Mouse (Mus musculus): ENCODE measurements around the gene Slc9b2. TPM values are rescaled to one million over a fixed set of nuclear protein-coding genes. Genes with fewer than 3 reads are reported as not detected.

Gene Slc9b2
- polyA plus RNA-seq, 2 experiments, result 3.5 to 3.8 TPM

DNA sequence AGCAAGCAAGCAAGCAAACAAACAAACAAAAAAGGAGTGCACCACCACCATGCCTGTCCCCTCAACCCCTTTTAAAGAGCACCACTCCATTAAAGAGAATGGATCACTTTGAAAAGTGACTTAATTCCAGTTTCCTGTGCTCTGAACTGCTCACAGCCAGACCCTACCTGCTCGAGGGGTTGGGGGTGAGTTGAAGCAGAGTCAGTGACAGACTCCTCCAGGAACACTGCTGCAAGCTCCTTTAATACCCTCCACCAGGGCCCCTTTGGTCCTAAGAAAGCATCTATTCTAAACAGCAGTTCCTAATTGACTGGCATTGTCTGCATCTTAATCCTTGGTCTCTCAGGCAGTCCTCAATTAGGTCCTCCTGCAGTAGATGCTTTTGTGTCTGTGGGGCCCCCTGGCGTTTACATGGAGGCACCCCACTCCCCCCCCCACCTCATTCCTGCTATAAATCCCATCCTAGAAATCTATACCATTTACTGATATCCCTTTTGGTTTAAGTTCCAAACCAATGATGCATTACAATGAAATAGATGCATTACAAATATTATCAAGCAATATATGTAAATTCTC, 5.5 kb downstream of the Slc9b2 start:
- H3K4me3 ChIP-seq (replicated peaks; ENCODE audit: low read length), result no peak overlapping the region

DNA sequence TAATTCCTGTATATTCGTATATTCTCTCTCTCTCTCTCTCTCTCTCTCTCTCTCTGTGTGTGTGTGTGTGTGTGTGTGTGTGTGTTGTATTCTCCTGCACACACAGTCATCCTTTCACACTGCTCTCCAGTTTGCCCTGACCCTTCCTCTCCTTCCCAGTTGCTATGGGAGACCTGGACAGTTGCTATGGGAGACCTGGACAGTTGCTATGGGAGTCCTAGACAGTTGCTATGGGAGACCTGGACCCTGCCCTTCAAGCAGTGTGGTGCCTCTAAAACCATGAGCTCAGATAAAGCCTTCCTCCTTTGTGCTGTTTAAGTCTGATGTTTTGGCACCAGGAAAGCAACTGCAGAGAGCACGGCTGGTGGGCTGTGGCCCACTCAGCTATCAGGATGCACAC, 6.2 kb downstream of the Slc9b2 start:
- whole genome bisulfite sequencing, result 85% methylated on average over 2 of the region's 2 CpGs
- H3K9ac ChIP-seq (ENCODE audit: low read depth, low read length, severe bottlenecking), result no peak overlapping the region
- no peaks in the 10 kb centered on the region for H3K4me1 ChIP-seq (ENCODE audit: control insufficient read depth, insufficient read depth, low read length)
- no peak overlapping the region for H3K4me3 ChIP-seq (replicated peaks; ENCODE audit: low read length)
- H3K9me3 ChIP-seq (ENCODE audit: control insufficient read depth, low read length), result peaks cover 5% of the 10 kb centered on the region; the same call in 1 of the 2 replicates
- ATAC-seq (ENCODE audit: low FRiP score, low read depth), result no peak
- no peak for TF ChIP-seq POLR2A (IDR thresholded peaks at IDR 0.05; ENCODE audit: borderline replicate concordance, extremely low read depth, insufficient read depth, insufficient read length)
- H3K27me3 ChIP-seq (ENCODE audit: control insufficient read depth, insufficient read depth, low read length), result no peaks in the 10 kb centered on the region
- H3K36me3 ChIP-seq (ENCODE audit: control insufficient read depth, insufficient read depth, low read length), result no peaks in the 10 kb centered on the region
- no peak overlapping the region for H3K4me2 ChIP-seq (replicated peaks; ENCODE audit: low read depth, low read length, severe bottlenecking)
- no peak overlapping the region for H3K27ac ChIP-seq (replicated peaks; ENCODE audit: low read depth, low read length)
- DNase-seq (ENCODE audit: low spot score), result no peak

More for the DNA sequence above, 5.5 kb downstream of the Slc9b2 start:
- H3K9me3 ChIP-seq (ENCODE audit: control insufficient read depth, low read length), result peaks cover 5% of the 10 kb centered on the region; the same call in 1 of the 2 replicates
- 45% methylated on average over 2 of the region's 2 CpGs for WGBS
- DNase-seq (ENCODE audit: low spot score) (no peak), ATAC-seq (ENCODE audit: low FRiP score, low read depth) (no peak)
- TF ChIP-seq POLR2A (IDR thresholded peaks at IDR 0.05; ENCODE audit: borderline replicate concordance, extremely low read depth, insufficient read depth, insufficient read length), result no peak
- no peak overlapping the region for H3K4me2 ChIP-seq (replicated peaks; ENCODE audit: low read depth, low read length, severe bottlenecking)
- no peak overlapping the region for H3K27ac ChIP-seq (replicated peaks; ENCODE audit: low read depth, low read length)
- H3K4me1 ChIP-seq (ENCODE audit: control insufficient read depth, insufficient read depth, low read length), result no peaks in the 10 kb centered on the region
- H3K36me3 ChIP-seq (ENCODE audit: control insufficient read depth, insufficient read depth, low read length), result no peaks in the 10 kb centered on the region
- no peak overlapping the region for H3K9ac ChIP-seq (ENCODE audit: low read depth, low read length, severe bottlenecking)
- no peaks in the 10 kb centered on the region for H3K27me3 ChIP-seq (ENCODE audit: control insufficient read depth, insufficient read depth, low read length)

DNA sequence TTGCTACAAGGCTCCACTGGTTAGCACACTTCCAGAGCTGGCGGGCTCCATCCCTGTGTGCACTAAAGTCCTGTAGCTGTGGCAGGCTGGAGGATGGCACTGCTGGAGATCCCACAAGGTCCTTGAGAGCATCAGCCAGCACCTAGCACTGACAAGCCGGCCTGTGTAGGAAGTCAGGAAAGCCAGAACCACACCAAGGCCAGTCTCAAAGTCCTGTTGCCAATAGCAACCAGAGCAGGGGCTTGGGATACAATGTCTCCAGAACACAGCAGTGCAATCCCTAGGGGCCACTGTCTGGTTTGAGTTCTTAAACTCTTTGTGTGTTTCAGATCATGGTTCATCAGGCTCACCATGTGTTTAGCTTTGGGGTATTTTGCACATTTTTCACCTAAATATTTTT, 7.3 kb downstream of the Slc9b2 start:
- H3K4me1 ChIP-seq (ENCODE audit: control insufficient read depth, insufficient read depth, low read length), result no peaks in the 10 kb centered on the region
- H3K4me2 ChIP-seq (replicated peaks; ENCODE audit: low read depth, low read length, severe bottlenecking), result no peak overlapping the region
- DNase-seq (ENCODE audit: low spot score) (no peak), ATAC-seq (ENCODE audit: low FRiP score, low read depth) (no peak; the same call in 1 of the 2 replicates)
- 57% methylated on average over 2 of the region's 2 CpGs for WGBS
- no peak overlapping the region for H3K27ac ChIP-seq (replicated peaks; ENCODE audit: low read depth, low read length)
- H3K36me3 ChIP-seq (ENCODE audit: control insufficient read depth, insufficient read depth, low read length), result no peaks in the 10 kb centered on the region
- H3K27me3 ChIP-seq (ENCODE audit: control insufficient read depth, insufficient read depth, low read length), result no peaks in the 10 kb centered on the region
- peaks cover 5% of the 10 kb centered on the region; the same call in 1 of the 2 replicates for H3K9me3 ChIP-seq (ENCODE audit: control insufficient read depth, low read length)
- H3K4me3 ChIP-seq (replicated peaks; ENCODE audit: low read length), result no peak overlapping the region
- no peak for TF ChIP-seq POLR2A (IDR thresholded peaks at IDR 0.05; ENCODE audit: borderline replicate concordance, extremely low read depth, insufficient read depth, insufficient read length)
- no peak overlapping the region for H3K9ac ChIP-seq (ENCODE audit: low read depth, low read length, severe bottlenecking)

DNA sequence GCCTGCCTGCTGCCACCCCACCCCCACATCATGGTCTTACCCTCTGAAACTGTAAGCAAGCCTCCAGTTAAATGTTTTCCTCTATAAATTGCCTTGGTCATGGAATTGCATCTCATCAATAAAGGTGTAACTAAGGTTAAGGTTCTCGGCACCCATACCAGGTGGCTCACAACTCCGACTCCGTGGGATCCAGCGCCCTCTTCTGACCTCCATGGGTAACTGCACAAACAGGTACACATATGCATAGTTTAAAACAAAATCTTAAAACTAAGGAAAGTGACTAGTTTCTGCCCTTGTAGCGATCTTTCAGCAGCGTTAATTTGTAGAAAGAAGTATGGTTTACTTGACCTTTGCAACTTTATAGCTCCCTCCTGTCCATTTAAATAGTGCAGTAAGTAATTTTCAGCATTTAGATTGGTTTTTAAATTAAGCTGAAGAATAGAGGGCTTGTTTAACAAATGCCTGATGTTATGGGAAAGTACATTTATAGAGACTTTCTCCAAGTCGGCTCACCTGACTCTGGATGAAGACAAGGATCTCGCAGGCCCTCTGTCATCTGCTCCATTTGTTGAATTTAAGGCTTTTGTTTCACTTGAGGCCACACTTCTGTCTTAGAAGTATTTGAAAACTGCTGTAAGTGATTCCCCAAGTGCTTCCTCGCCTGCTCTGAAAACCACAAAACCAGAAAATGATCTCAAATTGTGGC, 8.4 kb downstream of the Slc9b2 start:
- Histone ChIP-seq H3K4me3 (replicated peaks; ENCODE audit: low read length) (no peak overlapping the region), H3K9me3 (ENCODE audit: control insufficient read depth, low read length) (peaks cover 5% of the 10 kb centered on the region; the same call in 1 of the 2 replicates), H3K36me3 (ENCODE audit: control insufficient read depth, insufficient read depth, low read length) (no peaks in the 10 kb centered on the region), H3K9ac (ENCODE audit: low read depth, low read length, severe bottlenecking) (no peak overlapping the region), H3K4me1 (ENCODE audit: control insufficient read depth, insufficient read depth, low read length) (no peaks in the 10 kb centered on the region), H3K27ac (replicated peaks; ENCODE audit: low read depth, low read length) (no peak overlapping the region), H3K4me2 (replicated peaks; ENCODE audit: low read depth, low read length, severe bottlenecking) (no peak overlapping the region), H3K27me3 (ENCODE audit: control insufficient read depth, insufficient read depth, low read length) (no peaks in the 10 kb centered on the region)
- no peak for TF ChIP-seq POLR2A (IDR thresholded peaks at IDR 0.05; ENCODE audit: borderline replicate concordance, extremely low read depth, insufficient read depth, insufficient read length)
- no peak for DNase-seq (ENCODE audit: low spot score)
- WGBS, result 71% methylated on average over 9 of the region's 9 CpGs
- ATAC-seq (ENCODE audit: low FRiP score, low read depth), result no peak

DNA sequence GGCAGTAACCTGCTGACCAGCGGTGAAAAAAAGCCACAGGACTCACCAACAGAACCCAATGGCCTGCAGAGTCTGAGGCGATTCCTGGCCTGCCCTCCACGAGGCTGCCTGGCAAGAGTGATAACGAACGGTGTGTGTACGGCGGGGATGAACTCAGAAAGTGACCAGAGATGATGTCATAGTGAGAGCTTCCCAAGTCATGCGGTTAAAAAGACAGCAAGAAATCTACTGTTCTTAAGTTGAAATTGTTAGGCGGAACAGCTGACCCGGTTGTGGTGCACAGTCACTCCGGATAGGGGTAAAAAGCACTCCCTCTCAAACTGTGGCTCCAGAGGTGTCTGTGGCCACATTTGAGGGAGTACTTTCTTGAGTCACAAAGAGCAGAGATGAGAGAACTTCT, 10.8 kb downstream of the Slc9b2 start:
- no peak overlapping the region for H3K4me2 ChIP-seq (replicated peaks; ENCODE audit: low read depth, low read length, severe bottlenecking)
- no peak overlapping the region for H3K27ac ChIP-seq (replicated peaks; ENCODE audit: low read depth, low read length)
- ATAC-seq (ENCODE audit: low FRiP score, low read depth) (no peak), DNase-seq (ENCODE audit: low spot score) (no peak)
- no peaks in the 10 kb centered on the region for H3K36me3 ChIP-seq (ENCODE audit: control insufficient read depth, insufficient read depth, low read length)
- no peak overlapping the region for H3K4me3 ChIP-seq (replicated peaks; ENCODE audit: low read length)
- H3K4me1 ChIP-seq (ENCODE audit: control insufficient read depth, insufficient read depth, low read length), result no peaks in the 10 kb centered on the region
- no peak overlapping the region for H3K9ac ChIP-seq (ENCODE audit: low read depth, low read length, severe bottlenecking)
- no peak for TF ChIP-seq POLR2A (IDR thresholded peaks at IDR 0.05; ENCODE audit: borderline replicate concordance, extremely low read depth, insufficient read depth, insufficient read length)
- peaks cover 5% of the 10 kb centered on the region; the same call in 1 of the 2 replicates for H3K9me3 ChIP-seq (ENCODE audit: control insufficient read depth, low read length)
- 88% methylated on average over 11 of the region's 11 CpGs for WGBS
- no peaks in the 10 kb centered on the region for H3K27me3 ChIP-seq (ENCODE audit: control insufficient read depth, insufficient read depth, low read length)
